Mouse (Mus musculus): Measurements from ENCODE around the gene Ppil4. TPM values are rescaled to one million over a fixed set of nuclear protein-coding genes. Genes with fewer than 3 reads are reported as not detected.

The Ppil4 gene
- polyA plus RNA-seq, 1 experiment from 2014 or later = 17.1 TPM

DNA sequence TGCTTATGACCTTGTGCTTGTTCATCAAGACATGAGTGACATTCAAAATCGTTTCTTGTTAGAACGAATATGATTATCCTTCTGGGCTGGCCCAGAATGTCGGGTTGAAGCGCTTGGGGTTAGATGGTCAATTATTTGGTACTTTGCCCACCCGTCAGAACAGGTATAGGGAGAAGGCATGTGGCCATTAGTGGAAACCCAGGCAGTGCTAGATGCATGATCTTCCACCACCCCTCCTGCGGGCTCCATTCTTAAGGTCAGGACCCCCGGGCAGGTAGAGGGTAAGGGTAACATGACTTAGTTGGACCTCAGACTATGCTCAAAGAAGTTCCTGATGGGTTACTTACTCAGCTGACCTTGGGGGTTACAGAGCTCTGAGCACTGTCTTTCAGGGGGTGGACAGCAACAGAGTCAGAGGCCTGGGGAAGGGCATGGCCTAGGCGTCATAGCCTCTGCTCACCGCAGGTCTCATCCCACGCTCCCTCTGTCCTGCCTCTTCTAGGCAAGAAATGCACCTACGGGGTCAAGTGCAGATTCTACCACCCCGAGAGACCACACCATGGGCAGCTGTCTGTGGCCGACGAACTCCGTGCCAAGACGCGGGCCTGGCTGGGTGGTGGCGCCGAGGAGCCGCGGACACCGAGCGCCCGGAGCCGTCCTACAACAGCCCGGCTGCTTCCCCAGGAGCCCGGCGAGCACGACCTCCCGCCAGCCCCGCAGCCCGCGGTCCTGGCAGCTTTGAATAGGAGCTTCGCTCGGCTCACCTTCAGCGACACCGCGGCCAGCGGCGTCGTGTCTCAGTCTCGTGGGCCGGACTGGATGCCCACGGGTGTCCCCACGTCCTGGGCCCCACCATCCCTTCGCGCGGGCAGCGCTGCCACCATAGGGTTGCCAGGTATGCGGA, 74.3 kb downstream of the Ppil4 start:
- 19% methylated on average over 50 of the region's 50 CpGs for WGBS
- Histone ChIP-seq H3K4me3 (ENCODE audit: low read depth, low read length) (peak overlapping the region; percentile 25), H3K9me3 (ENCODE audit: control insufficient read depth) (no peaks in the 10 kb centered on the region), H3K27me3 (replicated peaks; ENCODE audit: control insufficient read depth, insufficient read depth, low read length) (no peaks in the 10 kb centered on the region; the same call in 1 of the 2 replicates), H3K36me3 (ENCODE audit: control insufficient read depth, insufficient read depth) (peaks cover 3% of the 10 kb centered on the region; the same call in 1 of the 2 replicates), H3K27ac (ENCODE audit: low read depth, low read length) (no peak overlapping the region), H3K4me2 (replicated peaks; ENCODE audit: low read depth) (peak overlapping the region; percentile 57), H3K4me1 (replicated peaks; ENCODE audit: control insufficient read depth, insufficient read depth, low read length) (no peaks in the 10 kb centered on the region), H3K9ac (ENCODE audit: low read depth, low read length) (no peak overlapping the region)
- ATAC-seq = no peak
- no peak for TF ChIP-seq CTCF (IDR thresholded peaks at IDR 0.05; ENCODE audit: low read depth)

DNA sequence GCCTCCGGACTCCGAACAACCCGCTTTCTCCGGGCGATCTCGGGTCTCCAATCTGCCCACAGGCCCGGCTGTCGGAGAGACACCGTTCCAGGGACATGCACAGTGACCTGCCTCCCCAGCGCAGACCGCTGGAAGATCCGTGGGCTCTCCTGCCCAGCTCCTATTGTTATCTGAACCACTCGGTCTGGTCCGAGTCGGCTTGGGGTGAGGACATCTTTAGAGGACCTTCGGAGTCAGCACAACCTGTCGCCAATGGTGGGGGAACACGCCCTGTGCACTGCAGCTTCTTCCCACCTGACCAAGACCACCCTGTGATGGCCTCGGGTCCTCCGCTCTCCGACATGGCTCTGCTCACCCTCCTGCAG, 75.0 kb downstream of the Ppil4 start:
- H3K36me3 ChIP-seq (ENCODE audit: control insufficient read depth, insufficient read depth) = no peaks in the 10 kb centered on the region
- no peak overlapping the region for H3K9ac ChIP-seq (ENCODE audit: low read depth, low read length)
- no peaks in the 10 kb centered on the region for H3K9me3 ChIP-seq (ENCODE audit: control insufficient read depth)
- peak overlapping the region; percentile 57 for H3K4me2 ChIP-seq (replicated peaks; ENCODE audit: low read depth)
- no peak for ATAC-seq
- no peaks in the 10 kb centered on the region; the same call in 1 of the 2 replicates for H3K27me3 ChIP-seq (replicated peaks; ENCODE audit: control insufficient read depth, insufficient read depth, low read length)
- H3K4me3 ChIP-seq (ENCODE audit: low read depth, low read length) = peak overlapping the region; percentile 25
- no peaks in the 10 kb centered on the region for H3K4me1 ChIP-seq (replicated peaks; ENCODE audit: control insufficient read depth, insufficient read depth, low read length)
- no peak for TF ChIP-seq CTCF (IDR thresholded peaks at IDR 0.05; ENCODE audit: low read depth)
- 24% methylated on average over 21 of the region's 21 CpGs for WGBS
- no peak overlapping the region for H3K27ac ChIP-seq (ENCODE audit: low read depth, low read length)

DNA sequence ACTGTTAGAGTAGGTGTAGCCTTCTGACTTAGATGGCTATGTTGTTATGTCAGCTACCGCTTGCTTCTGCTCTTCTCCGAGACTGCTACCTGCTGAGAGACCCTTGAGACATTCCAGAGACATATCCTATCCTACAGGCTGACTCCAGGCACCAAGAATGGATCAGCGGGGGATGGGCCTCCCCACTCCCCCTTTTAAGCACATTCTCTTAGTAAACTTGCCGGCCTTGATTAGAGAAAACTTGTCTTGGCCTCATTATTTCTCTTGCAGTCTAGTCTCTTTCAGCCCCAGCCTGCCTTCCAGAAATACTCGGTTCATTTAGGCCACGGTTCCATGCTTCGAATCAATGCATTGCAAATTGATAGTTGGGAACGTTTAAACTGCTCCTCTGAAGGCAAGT, 77.1 kb downstream of the Ppil4 start:
- Histone ChIP-seq H3K4me2 (replicated peaks; ENCODE audit: low read depth) (no peak overlapping the region), H3K27me3 (replicated peaks; ENCODE audit: control insufficient read depth, insufficient read depth, low read length) (no peaks in the 10 kb centered on the region; the same call in 1 of the 2 replicates), H3K36me3 (ENCODE audit: control insufficient read depth, insufficient read depth) (no peaks in the 10 kb centered on the region), H3K4me3 (ENCODE audit: low read depth, low read length) (no peak overlapping the region), H3K27ac (ENCODE audit: low read depth, low read length) (no peak overlapping the region), H3K9me3 (ENCODE audit: control insufficient read depth) (no peaks in the 10 kb centered on the region), H3K4me1 (replicated peaks; ENCODE audit: control insufficient read depth, insufficient read depth, low read length) (no peaks in the 10 kb centered on the region), H3K9ac (ENCODE audit: low read depth, low read length) (no peak overlapping the region)
- WGBS = 68% methylated on average over 8 of the region's 8 CpGs
- no peak for ATAC-seq
- TF ChIP-seq CTCF (IDR thresholded peaks at IDR 0.05; ENCODE audit: low read depth) = no peak

DNA sequence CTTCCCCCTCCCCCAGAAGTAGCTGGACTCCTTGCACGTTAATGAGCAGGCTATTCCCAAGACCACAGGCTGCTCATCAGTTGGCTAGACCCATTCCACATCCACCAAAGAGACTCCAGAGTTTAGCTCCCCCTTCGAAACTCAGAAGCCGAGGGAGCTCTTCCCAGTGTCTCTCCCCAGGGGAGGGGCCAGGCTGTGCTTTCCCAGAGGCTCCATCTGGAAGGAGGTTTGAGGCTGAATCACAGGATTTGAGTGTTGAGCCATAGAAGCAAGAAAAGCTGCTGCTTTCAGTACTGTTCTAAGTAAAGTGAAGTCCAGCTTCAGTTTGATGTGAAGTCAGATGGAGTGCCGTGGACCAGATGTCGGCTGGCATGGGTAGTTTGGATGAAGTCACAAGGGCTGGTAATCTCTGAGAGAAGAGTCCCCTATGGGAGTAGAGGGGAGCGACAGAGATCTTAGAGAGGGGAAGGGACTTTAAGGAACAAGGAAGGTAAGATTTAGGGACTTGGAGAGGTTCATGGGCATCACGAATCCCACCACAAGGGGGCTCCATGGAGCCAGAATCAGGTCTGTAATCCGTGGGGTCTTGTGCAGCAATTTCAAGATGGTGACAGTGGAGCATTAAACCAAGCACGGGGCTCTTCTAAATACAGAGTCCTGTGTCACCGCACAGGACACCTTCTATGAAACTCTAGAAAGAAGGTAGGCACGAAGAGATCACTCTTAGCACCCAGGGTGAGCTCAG, 78.1 kb downstream of the Ppil4 start:
- WGBS = 68% methylated on average over 11 of the region's 11 CpGs
- Histone ChIP-seq H3K9ac (ENCODE audit: low read depth, low read length) (no peak overlapping the region), H3K4me1 (replicated peaks; ENCODE audit: control insufficient read depth, insufficient read depth, low read length) (no peaks in the 10 kb centered on the region), H3K9me3 (ENCODE audit: control insufficient read depth) (no peaks in the 10 kb centered on the region), H3K36me3 (ENCODE audit: control insufficient read depth, insufficient read depth) (no peaks in the 10 kb centered on the region), H3K4me2 (replicated peaks; ENCODE audit: low read depth) (no peak overlapping the region), H3K27ac (ENCODE audit: low read depth, low read length) (no peak overlapping the region), H3K4me3 (ENCODE audit: low read depth, low read length) (no peak overlapping the region), H3K27me3 (replicated peaks; ENCODE audit: control insufficient read depth, insufficient read depth, low read length) (no peaks in the 10 kb centered on the region; the same call in 1 of the 2 replicates)
- no peak for ATAC-seq
- TF ChIP-seq CTCF (IDR thresholded peaks at IDR 0.05; ENCODE audit: low read depth) = peak; percentile 69

GRCm38 (mm10) chr10:7871381-7872020, 78.8 kb downstream of the Ppil4 start:
- H3K36me3 ChIP-seq (ENCODE audit: control insufficient read depth, insufficient read depth) = no peaks in the 10 kb centered on the region
- no peaks in the 10 kb centered on the region for H3K4me1 ChIP-seq (replicated peaks; ENCODE audit: control insufficient read depth, insufficient read depth, low read length)
- no peak overlapping the region for H3K27ac ChIP-seq (ENCODE audit: low read depth, low read length)
- no peak overlapping the region for H3K9ac ChIP-seq (ENCODE audit: low read depth, low read length)
- H3K4me3 ChIP-seq (ENCODE audit: low read depth, low read length) = no peak overlapping the region
- TF ChIP-seq CTCF (IDR thresholded peaks at IDR 0.05; ENCODE audit: low read depth) = no peak
- whole genome bisulfite sequencing = 80% methylated on average over 5 of the region's 5 CpGs
- H3K9me3 ChIP-seq (ENCODE audit: control insufficient read depth) = no peaks in the 10 kb centered on the region
- no peak overlapping the region for H3K4me2 ChIP-seq (replicated peaks; ENCODE audit: low read depth)
- peak; percentile 47; the same call in 1 of the 2 replicates for ATAC-seq
- no peaks in the 10 kb centered on the region; the same call in 1 of the 2 replicates for H3K27me3 ChIP-seq (replicated peaks; ENCODE audit: control insufficient read depth, insufficient read depth, low read length)

Small RNAs within 50 kb of the gene (microRNA-seq; reads per million reads assigned to microRNA genes)
- 6.2 reads per million, percentile 17 among the genes with 10 or more reads in this experiment for gene Mir5104

Other genes starting within 250 kb of the Ppil4 start
- gene Lrp11, start 203.1 kb upstream of the Ppil4 start, polyA plus RNA-seq (2015; fragmentation: Nextera tagmentation; extraction: Ambion mirVana) = 4.0 and 4.2 TPM in 2 replicates
- gene Nup43, start 125.4 kb upstream of the Ppil4 start, polyA plus RNA-seq (2015; fragmentation: Nextera tagmentation; extraction: Ambion mirVana) = 11.4 and 14.2 TPM in 2 replicates
- gene Pcmt1, start 111.8 kb upstream of the Ppil4 start, polyA plus RNA-seq (2015; fragmentation: Nextera tagmentation; extraction: Ambion mirVana) = 80.9 and 82.5 TPM in 2 replicates
- 5.5 and 6.6 TPM in 2 replicates for gene Lats1, start 111.7 kb upstream of the Ppil4 start, polyA plus RNA-seq (2015; fragmentation: Nextera tagmentation; extraction: Ambion mirVana)
- 33.0 and 37.1 TPM in 2 replicates for gene Katna1, start 66.9 kb upstream of the Ppil4 start, polyA plus RNA-seq (2015; fragmentation: Nextera tagmentation; extraction: Ambion mirVana)
- gene Ginm1, start 67 bp upstream of the Ppil4 start, polyA plus RNA-seq (2015; fragmentation: Nextera tagmentation; extraction: Ambion mirVana) = 91.9 and 92.8 TPM in 2 replicates
- gene Zc3h12d, start 39.6 kb downstream of the Ppil4 start, polyA plus RNA-seq (2015; fragmentation: Nextera tagmentation; extraction: Ambion mirVana) = 0.92 and 1.2 TPM in 2 replicates
- 18.0 and 21.0 TPM in 2 replicates for gene Tab2, start 163.3 kb downstream of the Ppil4 start, polyA plus RNA-seq (2015; fragmentation: Nextera tagmentation; extraction: Ambion mirVana)

All from intestine, postnatal 0 days (tissue).